Mouse (Mus musculus) embryo, embryonic 9.5 days (tissue): ENCODE results near the gene Ina.

Experiments
- DNase-seq: peaks from one replicate; pipeline ENCODE4 v3.0.0-alpha.2; 2017; ENCODE audit errors: extremely low spot score

The Ina gene

DNA sequence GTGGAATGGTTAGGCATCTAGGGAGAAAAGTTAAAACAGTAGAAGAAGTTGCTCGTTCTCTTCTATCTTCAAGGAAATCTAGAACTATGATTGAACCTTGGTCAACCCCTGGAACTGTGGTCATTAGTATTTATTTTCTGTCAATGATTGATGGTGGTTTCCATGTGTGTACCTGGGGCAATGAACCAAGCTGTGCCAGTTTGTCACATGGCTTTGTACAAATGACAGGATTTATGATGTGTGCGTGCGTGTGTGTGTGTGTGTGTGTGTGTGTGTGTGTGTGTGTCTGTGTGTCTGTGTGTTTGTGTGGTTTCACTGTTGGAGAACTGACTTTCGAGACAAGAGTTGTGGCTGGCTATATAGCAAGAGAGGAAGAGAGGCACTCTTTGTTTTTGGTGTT lies 39.0 kb downstream of the Ina start:
- DNase-seq, result no peak

DNA sequence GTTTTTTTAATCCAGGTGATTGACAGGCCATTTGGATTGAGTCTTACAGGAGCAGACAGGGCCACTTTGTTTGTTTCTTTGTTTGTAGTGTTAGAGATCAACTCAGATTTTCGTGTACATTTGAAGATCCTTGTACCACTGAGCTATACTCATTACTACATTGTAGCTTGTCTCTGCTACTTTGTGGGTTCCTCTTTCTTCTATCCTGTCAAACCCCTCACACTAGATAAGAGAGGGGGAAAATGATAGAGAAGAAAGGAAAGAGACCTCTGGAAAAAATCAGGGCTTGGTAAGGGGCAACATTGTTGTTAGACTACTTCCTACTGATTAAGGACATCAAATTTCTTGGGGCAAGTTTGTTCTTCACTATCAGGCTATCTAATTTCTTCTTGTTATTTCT lies 43.2 kb downstream of the Ina start:
- no peak for DNase-seq

DNA sequence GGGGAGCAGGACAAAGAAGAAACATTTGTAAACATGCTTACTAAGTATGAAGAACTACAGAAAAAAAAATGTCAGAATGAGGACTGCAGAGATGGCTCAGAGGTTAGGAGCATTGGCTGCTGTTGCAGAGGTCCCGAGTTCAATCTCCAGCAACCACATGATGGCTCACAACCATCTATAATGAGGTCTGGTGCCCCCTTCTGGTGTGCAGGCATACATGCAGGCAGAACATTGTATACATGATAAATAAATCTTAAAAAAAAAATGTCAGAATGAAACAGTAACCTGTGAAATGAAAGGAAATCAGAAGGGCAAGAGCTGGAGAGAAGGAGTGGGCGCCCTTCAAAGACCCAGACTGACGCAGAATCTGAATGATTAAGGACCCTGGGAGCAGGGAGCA lies 51.4 kb downstream of the Ina start:
- no peak for DNase-seq

DNA sequence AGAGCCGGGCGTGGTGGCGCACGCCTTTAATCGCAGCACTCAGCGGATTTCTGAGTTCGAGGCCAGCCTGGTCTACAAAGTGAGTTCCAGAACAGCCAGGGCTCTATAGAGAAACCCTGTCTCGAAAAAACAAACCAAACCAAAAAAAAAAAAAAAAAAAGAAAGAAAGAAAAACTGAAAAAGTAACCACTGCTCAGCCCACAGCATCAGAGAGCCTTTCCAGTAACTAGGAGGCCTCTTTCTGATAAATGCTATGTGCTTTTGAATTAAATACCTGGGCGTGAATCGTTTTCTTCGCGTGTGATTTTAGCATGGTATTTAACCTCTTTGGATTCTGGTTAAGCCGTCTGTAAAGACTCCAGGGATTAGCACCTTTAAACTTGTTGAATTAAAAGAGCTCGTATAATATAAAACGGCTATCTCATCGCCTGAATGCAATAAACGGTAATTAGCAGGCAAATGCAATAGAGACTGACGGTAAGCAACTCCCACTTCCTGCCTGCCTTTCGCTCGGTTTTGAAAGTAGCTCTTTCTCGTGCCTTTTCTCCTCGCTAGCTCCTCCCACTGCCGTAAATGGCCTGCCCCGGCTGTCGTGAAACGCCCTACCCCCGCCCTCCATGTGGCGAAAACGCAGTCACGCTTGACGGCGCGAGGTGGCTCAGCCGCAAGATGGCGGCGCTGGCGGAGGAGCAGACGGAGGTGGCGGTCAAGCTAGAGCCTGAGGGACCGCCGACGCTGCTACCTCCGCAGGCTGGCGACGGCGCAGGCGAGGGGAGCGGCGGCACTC lies 52.8 kb downstream of the Ina start, which contains the start of gene Taf5:
Gene Taf5, plus strand, starts transcription at position 651 of the 787 bp plus-strand sequence.
- DNase-seq, result peak; percentile 97

GRCm38 (mm10) chr19:47067924-47068611 lies 53.6 kb downstream of the Ina start:
- peak; percentile 85 for DNase-seq
